Comparison of ENCODE assay signal across 30 mouse cellular contexts in the genomic region with DNA sequence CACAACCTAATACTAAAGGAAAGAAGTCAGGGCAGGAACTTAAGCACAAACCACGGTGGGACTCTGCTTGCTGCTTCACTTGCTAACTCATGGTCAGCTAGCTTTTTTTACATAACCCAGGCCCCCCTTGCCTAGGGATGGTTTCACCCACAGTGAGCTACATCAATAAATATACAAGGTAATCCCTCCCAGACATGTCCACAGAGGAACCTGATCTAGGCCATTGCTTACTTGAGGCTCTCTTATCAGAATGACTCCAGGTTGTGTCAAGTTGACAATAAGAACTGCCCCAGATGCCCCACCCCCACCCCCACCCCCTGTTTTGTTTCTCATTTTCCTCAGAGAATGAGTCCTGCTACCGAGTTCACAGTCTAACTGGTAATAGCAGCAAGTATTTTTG. TPM values are rescaled to one million over a fixed set of nuclear protein-coding genes. Genes with fewer than 3 reads are reported as not detected.
"Had no signal": no experiment of that assay in that cellular context is flagged by ENCODE, and none has a peak within 500 bp of the region (broad histone marks: within the 10 kb centered on the region; RNA-seq: fewer than 3 reads in every experiment).

No protein-coding gene starts in this region.

- H3K27me3 ChIP-seq: heart, embryonic 13.5 days; heart, embryonic 15.5 days; hindbrain, embryonic 13.5 days; hindbrain, embryonic 15.5 days; limb, embryonic 12.5 days had no signal

- H3K4me3 ChIP-seq: heart, adult 2 months; heart, embryonic 13.5 days; heart, embryonic 15.5 days; hindbrain, embryonic 13.5 days; hindbrain, embryonic 15.5 days; layer of hippocampus, adult 2 months; left cerebral cortex, adult 2 months; limb, embryonic 10.5 days; limb, embryonic 12.5 days had no signal

- DNase-seq: gastrocnemius, postnatal 14 days; gastrocnemius, postnatal 36 days; heart, adult 11 months; heart, adult 2 months; heart, postnatal 14 days; heart, postnatal 36 days; kidney, adult 11 months; kidney, adult 8-10 months; kidney, postnatal 10 days; kidney, postnatal 25 days; kidney, postnatal 4 days had no signal

- H3K36me3 ChIP-seq: heart, embryonic 13.5 days; heart, embryonic 15.5 days; hindbrain, embryonic 13.5 days; hindbrain, embryonic 15.5 days; limb, embryonic 10.5 days; limb, embryonic 12.5 days had no signal

- H3K9me3 ChIP-seq: heart, embryonic 13.5 days; heart, embryonic 15.5 days; hindbrain, embryonic 13.5 days; hindbrain, embryonic 15.5 days; limb, embryonic 10.5 days; limb, embryonic 12.5 days had no signal

- H3K4me2 ChIP-seq: heart, embryonic 15.5 days; hindbrain, embryonic 13.5 days; hindbrain, embryonic 15.5 days; limb, embryonic 12.5 days had no signal

- H3K9ac ChIP-seq: heart, embryonic 13.5 days; heart, embryonic 15.5 days; hindbrain, embryonic 13.5 days; hindbrain, embryonic 15.5 days; limb, embryonic 12.5 days had no signal

- H3K4me1 ChIP-seq: hindbrain, embryonic 13.5 days; hindbrain, embryonic 15.5 days had no signal

- H3K27ac ChIP-seq: heart, adult 2 months; hindbrain, embryonic 13.5 days; hindbrain, embryonic 15.5 days; hindbrain, postnatal 0 days; layer of hippocampus, adult 2 months; left cerebral cortex, adult 2 months; limb, embryonic 10.5 days had no signal

- ATAC-seq: hindbrain, postnatal 0 days; intestine, embryonic 16.5 days had no signal

RNA-seq across cellular contexts. Expression of a gene that starts 41.0 kb away (rescaled TPM):
- polyA plus RNA-seq: gonadal fat pad, adult 2 months; heart, adult 2 months; heart, embryonic 11.5 days; heart, embryonic 13.5 days; heart, embryonic 15.5 days; heart, postnatal 0 days; hindbrain, embryonic 11.5 days; hindbrain, embryonic 13.5 days; hindbrain, embryonic 15.5 days; hindbrain, postnatal 0 days; intestine, embryonic 14.5 days; intestine, embryonic 16.5 days; kidney, embryonic 14.5 days; kidney, embryonic 16.5 days; limb, embryonic 10.5 days; limb, embryonic 12.5 days; limb, embryonic 14.5 days; liver, adult 2 months had no signal
